In genomic region chrX:61305301-61305890, GRCm38 (mm10) we compare ENCODE assay signal across 25 mouse cellular contexts.
DNase-seq lines count a peak whose midpoint lies in the region; ATAC-seq and TF ChIP-seq lines count a peak whose summit lies in the region.
"Had no signal": no experiment of that assay in that cellular context is flagged by ENCODE, and none has a peak within 500 bp of the region (broad histone marks: within the 10 kb centered on the region; RNA-seq: fewer than 3 reads in every experiment).

No protein-coding gene starts in this region.

- no peaks in the 10 kb centered on the region for H3K4me1 ChIP-seq in forebrain, postnatal 0 days (ENCODE audit: insufficient read depth)
- H3K4me1 ChIP-seq in forebrain, embryonic 11.5 days (replicated peaks; ENCODE audit: control insufficient read depth, insufficient read depth, low read length): no peaks in the 10 kb centered on the region
- H3K4me1 ChIP-seq in lung, adult 2 months (ENCODE audit: control insufficient read depth, insufficient read depth, low read length): no peaks in the 10 kb centered on the region
- H3K4me1 ChIP-seq: embryonic facial prominence, embryonic 12.5 days; heart, embryonic 10.5 days; hindbrain, embryonic 15.5 days; midbrain, embryonic 15.5 days; neural tube, embryonic 13.5 days had no signal

- H3K4me3 ChIP-seq in forebrain, postnatal 0 days (ENCODE audit: low read depth, low read length): no peak overlapping the region
- H3K4me3 ChIP-seq in forebrain, embryonic 11.5 days (ENCODE audit: low read depth, low read length): no peak overlapping the region
- H3K4me3 ChIP-seq in left cerebral cortex, adult 2 months: no peak overlapping the region
- no peak overlapping the region for H3K4me3 ChIP-seq in layer of hippocampus, adult 2 months
- no peak overlapping the region for H3K4me3 ChIP-seq in lung, adult 2 months (replicated peaks; ENCODE audit: extremely low read depth, low read depth, low read length)
- H3K4me3 ChIP-seq: embryonic facial prominence, embryonic 12.5 days; erythroblast, embryonic 14.5 days; heart, embryonic 10.5 days; hindbrain, embryonic 15.5 days; midbrain, embryonic 15.5 days; myocyte; neural tube, embryonic 13.5 days had no signal

- no peak for TF ChIP-seq POLR2A in lung, adult 2 months (IDR thresholded peaks at IDR 0.05; ENCODE audit: borderline replicate concordance, extremely low read depth, low read depth, low read length)

- H3K4me2 ChIP-seq in forebrain, postnatal 0 days (ENCODE audit: low read depth): no peak overlapping the region
- H3K4me2 ChIP-seq in forebrain, embryonic 11.5 days (ENCODE audit: low read depth, low read length, severe bottlenecking): no peak overlapping the region
- H3K4me2 ChIP-seq: embryonic facial prominence, embryonic 12.5 days; hindbrain, embryonic 15.5 days; midbrain, embryonic 15.5 days; neural tube, embryonic 13.5 days had no signal

- no peaks in the 10 kb centered on the region for H3K27me3 ChIP-seq in forebrain, postnatal 0 days (ENCODE audit: insufficient read depth, low read length)
- no peaks in the 10 kb centered on the region for H3K27me3 ChIP-seq in forebrain, embryonic 11.5 days (ENCODE audit: control insufficient read depth, insufficient read depth, low read length)
- H3K27me3 ChIP-seq: embryonic facial prominence, embryonic 12.5 days; hindbrain, embryonic 15.5 days; midbrain, embryonic 15.5 days; neural tube, embryonic 13.5 days had no signal

- H3K36me3 ChIP-seq in forebrain, postnatal 0 days (ENCODE audit: insufficient read depth): no peaks in the 10 kb centered on the region
- H3K36me3 ChIP-seq in forebrain, embryonic 11.5 days (ENCODE audit: control insufficient read depth, insufficient read depth, low read length): no peaks in the 10 kb centered on the region
- H3K36me3 ChIP-seq: embryonic facial prominence, embryonic 12.5 days; heart, embryonic 10.5 days; hindbrain, embryonic 15.5 days; midbrain, embryonic 15.5 days; neural tube, embryonic 13.5 days had no signal

- no peak overlapping the region for H3K9ac ChIP-seq in forebrain, postnatal 0 days
- H3K9ac ChIP-seq in forebrain, embryonic 11.5 days (ENCODE audit: low read length): no peak overlapping the region
- H3K9ac ChIP-seq: embryonic facial prominence, embryonic 12.5 days; hindbrain, embryonic 15.5 days; midbrain, embryonic 15.5 days; neural tube, embryonic 13.5 days had no signal

- DNase-seq in forebrain, postnatal 0 days: peak; percentile 64
- DNase-seq in forebrain, embryonic 11.5 days (ENCODE audit: low spot score): no peak
- peak; percentile 1 to 62 for DNase-seq in left cerebral cortex, postnatal 25 days (ENCODE audit: low spot score in 2 of 2)
- DNase-seq in left cerebral cortex, adult 2 months (ENCODE audit: extremely low spot score in 1 of 2, low spot score in 2 of 2): no peak
- peak; percentile 23 to 42 for DNase-seq in layer of hippocampus, adult 2 months (ENCODE audit: low spot score in 2 of 2)
- DNase-seq in lung, adult 2 months: no peak
- DNase-seq: adrenal gland, postnatal 25 days; cerebellum, adult 18-20 months; cerebellum, postnatal 25 days; gastrocnemius, postnatal 10 days; heart, postnatal 4 days; kidney, adult 8-10 months; kidney, postnatal 10 days; right cerebral cortex, adult 18-20 months; spleen, adult 18-20 months had no signal

- H3K9me3 ChIP-seq in forebrain, postnatal 0 days (ENCODE audit: low read length): no peaks in the 10 kb centered on the region
- H3K9me3 ChIP-seq in forebrain, embryonic 11.5 days (ENCODE audit: control insufficient read depth, low read length): no peaks in the 10 kb centered on the region
- H3K9me3 ChIP-seq: embryonic facial prominence, embryonic 12.5 days; heart, embryonic 10.5 days; hindbrain, embryonic 15.5 days; midbrain, embryonic 15.5 days; neural tube, embryonic 13.5 days had no signal

- WGBS in forebrain, postnatal 0 days: 66% methylated on average over 3 of the region's 3 CpGs
- WGBS in forebrain, embryonic 11.5 days: 79% methylated on average over 3 of the region's 3 CpGs
- WGBS in lung, adult 2 months: 59% methylated on average over 3 of the region's 3 CpGs

- ATAC-seq in forebrain, postnatal 0 days: peak; percentile 87
- no peak for ATAC-seq in forebrain, embryonic 11.5 days (replicated peaks; ENCODE audit: low FRiP score)
- ATAC-seq in erythroblast, adult 5-6 weeks (replicated peaks; ENCODE audit: low FRiP score, poor library complexity, severe bottlenecking): no peak
- ATAC-seq: lung, postnatal 0 days; midbrain, embryonic 15.5 days had no signal

- no peak overlapping the region for H3K27ac ChIP-seq in forebrain, postnatal 0 days (ENCODE audit: low read depth, low read length)
- no peak overlapping the region for H3K27ac ChIP-seq in forebrain, embryonic 11.5 days (ENCODE audit: low read depth, low read length)
- H3K27ac ChIP-seq in left cerebral cortex, adult 2 months: no peak overlapping the region
- H3K27ac ChIP-seq in layer of hippocampus, adult 2 months: no peak overlapping the region
- H3K27ac ChIP-seq: embryonic facial prominence, embryonic 12.5 days; heart, embryonic 10.5 days; hindbrain, embryonic 15.5 days; macrophage; midbrain, embryonic 15.5 days; neural tube, embryonic 13.5 days had no signal

- TF ChIP-seq CTCF in forebrain, postnatal 0 days (IDR thresholded peaks at IDR 0.05; ENCODE audit: low read depth): no peak
- no peak for TF ChIP-seq CTCF in left cerebral cortex, adult 2 months (IDR thresholded peaks at IDR 0.05)
- no peak for TF ChIP-seq CTCF in layer of hippocampus, adult 2 months (conservative IDR thresholded peaks at IDR 0.05)
- no peak for TF ChIP-seq CTCF in lung, adult 2 months (IDR thresholded peaks at IDR 0.05; ENCODE audit: insufficient read depth, low read length)

- intact Hi-C loops in left cerebral cortex, postnatal 25 days (cut with DNase I): loop anchor here (10.0 kb wide), 1 partner anchor 131 kb away; no protein-coding TSS in a partner anchor
- intact Hi-C loops in left cerebral cortex, adult 2 months (cut with DNase I): no loop called here

Comparison
In these comparisons a context has a peak if more than half of its experiments do, and no peak if none do; other contexts are left out.
1. DNase-seq: peak in forebrain, postnatal 0 days (single experiment), left cerebral cortex, postnatal 25 days (2 of 2) and layer of hippocampus, adult 2 months (2 of 2); none in forebrain, embryonic 11.5 days (single experiment), left cerebral cortex, adult 2 months (0 of 2) and lung, adult 2 months (single experiment).